Mouse (Mus musculus): ENCODE results near the gene Maco1.

DNA sequence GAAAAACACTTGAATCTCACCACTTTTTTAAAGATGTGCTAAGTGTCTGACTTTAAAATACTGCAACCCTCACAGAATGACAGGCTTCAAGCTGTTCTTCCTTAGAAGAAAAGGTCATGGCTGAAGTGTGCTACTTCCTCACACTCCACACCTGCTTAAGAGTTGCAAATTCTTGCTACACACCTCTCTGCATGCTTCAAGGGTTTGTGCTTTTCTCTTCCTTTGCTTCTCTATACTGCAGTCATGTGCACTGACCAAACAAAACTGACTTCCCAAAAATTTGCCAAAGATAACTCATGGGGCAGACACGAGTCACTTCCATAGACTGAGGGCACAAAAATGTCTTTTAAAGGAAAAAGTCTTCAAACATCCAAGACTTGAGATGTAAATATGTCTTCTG lies 14.9 kb downstream of the Maco1 start:
- no peak for TF ChIP-seq POLR2A (IDR thresholded peaks at IDR 0.05; ENCODE audit: insufficient read depth, low read depth, low read length)
- TF ChIP-seq CTCF (IDR thresholded peaks at IDR 0.05; ENCODE audit: insufficient read depth, low read depth, low read length): no peak

Measured in olfactory bulb, adult 2 months (tissue).